Mouse (Mus musculus) E14TG2a.4 (cell line): ENCODE measurements around the gene Ndufa13.

Source experiments
- CTCF ChIP-seq: conservative IDR thresholded peaks from 2 replicates; pipeline ENCODE4 v1.5.1; 2014; ENCODE audit warnings: low read length
- NANOG ChIP-seq: IDR thresholded peaks from 2 replicates; pipeline ENCODE4 v1.6.1; 2014; ENCODE audit warnings: borderline replicate concordance, low read length, mixed read lengths

GRCm38 (mm10) chr8:69870003-69870765, 32.2 kb downstream of the Ndufa13 start:
- TF ChIP-seq CTCF (no peak), NANOG (no peak)
